Mouse (Mus musculus) limb, embryonic 13.5 days (tissue): ENCODE results near the gene Neil1. TPM values are rescaled to one million over a fixed set of nuclear protein-coding genes. Genes with fewer than 3 reads are reported as not detected.

Experiments used
- ATAC-seq: fragments of 200-750 bp; cut with Nextera tagmentation; 2 replicates; pipeline ENCODE4 v1.8.0; 2017; ENCODE audit warnings: low read depth, moderate number of reproducible peaks, moderate TSS enrichment; ENCODE audit not compliant: low FRiP score
- H3K27ac ChIP-seq: fragments of 300-500 bp; sonication (generic); 2 replicates; pipeline ENCODE4 v1.5.1; 2015; ENCODE audit warnings: inconsistent platforms, mild to moderate bottlenecking, moderate library complexity
- H3K27me3 ChIP-seq: fragments of 300-500 bp; sonication (generic); 2 replicates; pipeline ENCODE4 v1.6.1; 2015; ENCODE audit warnings: mild to moderate bottlenecking, inconsistent platforms
- H3K36me3 ChIP-seq: fragments of 300-500 bp; sonication (generic); 2 replicates; pipeline ENCODE4 v1.6.1; 2015; ENCODE audit warnings: inconsistent platforms, mild to moderate bottlenecking, moderate library complexity
- H3K4me1 ChIP-seq: fragments of 300-500 bp; sonication (generic); 2 replicates; pipeline ENCODE4 v1.6.1; 2015; ENCODE audit warnings: inconsistent platforms
- H3K4me2 ChIP-seq: fragments of 300-500 bp; sonication (generic); replicated peaks from 2 replicates; pipeline ENCODE4 v1.6.1; 2015; ENCODE audit warnings: inconsistent platforms, mild to moderate bottlenecking, moderate library complexity
- H3K4me3 ChIP-seq: fragments of 300-500 bp; sonication (generic); 2 replicates; pipeline ENCODE4 v1.5.1; 2015; ENCODE audit warnings: moderate library complexity, mild to moderate bottlenecking, inconsistent platforms
- H3K9ac ChIP-seq: fragments of 300-500 bp; sonication (generic); 2 replicates; pipeline ENCODE4 v1.6.1; 2015; ENCODE audit warnings: mild to moderate bottlenecking, inconsistent platforms
- H3K9me3 ChIP-seq: fragments of 300-500 bp; sonication (generic); 2 replicates; pipeline ENCODE4 v1.6.1; 2016; ENCODE audit warnings: inconsistent platforms
- WGBS: fragments of 180-500 bp; shearing (Covaris S2); methylation state at CpG from one replicate; pipeline ENCODE4 v1.1.7; 2015; 5-methylcytosine and 5-hydroxymethylcytosine counted together
- polyA plus RNA-seq: library from polyadenylated mRNA; unstranded; fragments of >200 nt; fragmentation: Nextera tagmentation; extraction: Ambion mirVana; gene quantifications from 2 replicates; pipeline ENCODE4 v1.2.1, GENCODE M21; 2015

Gene Neil1
- polyA plus RNA-seq, 1 experiment from 2014 or later, result 9.5 TPM

GRCm38 (mm10) chr9:57152331-57152730 lies 4.2 kb upstream of the Neil1 start:
- ATAC-seq, result no peak
- Histone ChIP-seq H3K4me3 (no peak overlapping the region), H3K9ac (no peak overlapping the region), H3K36me3 (peaks cover 16% of the 10 kb centered on the region), H3K9me3 (no peaks in the 10 kb centered on the region), H3K4me1 (peaks cover 16% of the 10 kb centered on the region), H3K27me3 (no peaks in the 10 kb centered on the region), H3K27ac (no peak overlapping the region), H3K4me2 (no peak overlapping the region)
- WGBS, result 34% methylated on average over 6 of the region's 6 CpGs

GRCm38 (mm10) chr9:57150192-57150591 lies 2.1 kb upstream of the Neil1 start:
- H3K27ac ChIP-seq, result no peak overlapping the region
- H3K4me1 ChIP-seq, result peaks cover 17% of the 10 kb centered on the region
- H3K9ac ChIP-seq, result no peak overlapping the region
- peaks cover 10% of the 10 kb centered on the region for H3K36me3 ChIP-seq
- no peak overlapping the region for H3K4me3 ChIP-seq
- no peaks in the 10 kb centered on the region for H3K9me3 ChIP-seq
- no peaks in the 10 kb centered on the region for H3K27me3 ChIP-seq
- 79% methylated on average over 5 of the region's 5 CpGs for WGBS
- no peak for ATAC-seq
- no peak overlapping the region for H3K4me2 ChIP-seq

GRCm38 (mm10) chr9:57149021-57149420 lies 916 bp upstream of the Neil1 start:
- H3K36me3 ChIP-seq, result peaks cover 9% of the 10 kb centered on the region
- peaks cover 17% of the 10 kb centered on the region for H3K4me1 ChIP-seq
- no peaks in the 10 kb centered on the region for H3K27me3 ChIP-seq
- WGBS, result 69% methylated on average over 6 of the region's 6 CpGs
- ATAC-seq, result no peak
- no peak overlapping the region for H3K27ac ChIP-seq
- no peaks in the 10 kb centered on the region for H3K9me3 ChIP-seq
- H3K9ac ChIP-seq, result peak overlapping the region; percentile 82
- peak overlapping the region; percentile 59 for H3K4me3 ChIP-seq
- H3K4me2 ChIP-seq, result peak overlapping the region; percentile 82

GRCm38 (mm10) chr9:57147205-57148143 lies 631 bp downstream of the Neil1 start:
- Histone ChIP-seq H3K27ac (peak overlapping the region; percentile 89), H3K9me3 (no peaks in the 10 kb centered on the region), H3K36me3 (peaks cover 24% of the 10 kb centered on the region), H3K4me3 (peak overlapping the region; percentile 59), H3K9ac (peak overlapping the region; percentile 82), H3K4me1 (peaks cover 17% of the 10 kb centered on the region), H3K4me2 (peak overlapping the region; percentile 82), H3K27me3 (no peaks in the 10 kb centered on the region)
- 9% methylated on average over 19 of the region's 19 CpGs for WGBS
- peak; percentile 17; the same call in 1 of the 2 replicates for ATAC-seq

DNA sequence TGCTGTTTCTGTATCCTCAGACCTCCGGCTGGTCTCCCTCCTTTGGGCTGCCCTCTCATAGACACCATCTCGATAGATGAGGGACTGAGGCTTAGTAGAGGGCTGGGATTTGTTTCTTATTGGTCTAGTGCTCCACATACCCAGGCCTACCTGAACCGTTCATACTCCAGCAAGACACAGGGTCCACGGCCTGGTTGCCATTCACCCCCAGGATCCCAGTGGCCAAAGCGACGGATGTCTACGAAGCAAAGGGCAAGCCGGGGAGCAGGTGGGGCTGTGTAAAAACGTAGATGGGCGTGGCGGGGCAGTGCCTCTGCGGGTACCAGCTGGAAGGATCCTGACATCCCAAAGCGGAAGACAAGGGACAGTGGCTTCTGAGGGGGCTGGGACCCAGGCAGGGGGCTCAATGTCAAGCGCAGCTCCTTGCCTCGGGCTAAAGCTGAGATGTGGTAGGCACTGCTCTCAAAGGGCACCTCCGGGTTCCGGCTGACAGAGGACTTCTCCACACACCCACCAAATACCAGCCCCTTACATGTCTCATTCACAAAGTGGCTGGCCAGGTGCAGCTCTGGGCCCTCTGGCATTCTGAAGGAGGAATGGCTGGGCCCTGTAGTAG lies 1.5 kb downstream of the Neil1 start:
- ATAC-seq, result no peak
- Histone ChIP-seq H3K27me3 (no peaks in the 10 kb centered on the region), H3K9ac (peak overlapping the region; percentile 82; the same call in 1 of the 2 replicates), H3K27ac (no peak overlapping the region), H3K4me3 (no peak overlapping the region), H3K9me3 (no peaks in the 10 kb centered on the region), H3K4me2 (peak overlapping the region; percentile 82; the same call in 1 of the 2 replicates), H3K4me1 (peaks cover 17% of the 10 kb centered on the region), H3K36me3 (peaks cover 33% of the 10 kb centered on the region)
- WGBS, result 85% methylated on average over 17 of the region's 17 CpGs

GRCm38 (mm10) chr9:57144830-57145229 lies 3.3 kb downstream of the Neil1 start:
- Histone ChIP-seq H3K27ac (no peak overlapping the region), H3K4me1 (peaks cover 17% of the 10 kb centered on the region), H3K4me2 (no peak overlapping the region), H3K9me3 (no peaks in the 10 kb centered on the region), H3K9ac (no peak overlapping the region), H3K36me3 (peaks cover 51% of the 10 kb centered on the region), H3K27me3 (no peaks in the 10 kb centered on the region), H3K4me3 (no peak overlapping the region)
- ATAC-seq, result no peak
- WGBS, result 96% methylated on average over 8 of the region's 8 CpGs

- no peaks in the 10 kb centered on the region for H3K9me3 ChIP-seq
- H3K4me2 ChIP-seq, result no peak overlapping the region
- no peaks in the 10 kb centered on the region for H3K27me3 ChIP-seq
- H3K4me3 ChIP-seq, result no peak overlapping the region
- peaks cover 67% of the 10 kb centered on the region for H3K36me3 ChIP-seq
- no peak for ATAC-seq
- 88% methylated on average over 11 of the region's 11 CpGs for WGBS
- H3K27ac ChIP-seq, result no peak overlapping the region
- peaks cover 11% of the 10 kb centered on the region for H3K4me1 ChIP-seq
- H3K9ac ChIP-seq, result no peak overlapping the region
These were observed 4.9 kb downstream of the Neil1 start for GRCm38 (mm10) chr9:57143212-57143611.

DNA sequence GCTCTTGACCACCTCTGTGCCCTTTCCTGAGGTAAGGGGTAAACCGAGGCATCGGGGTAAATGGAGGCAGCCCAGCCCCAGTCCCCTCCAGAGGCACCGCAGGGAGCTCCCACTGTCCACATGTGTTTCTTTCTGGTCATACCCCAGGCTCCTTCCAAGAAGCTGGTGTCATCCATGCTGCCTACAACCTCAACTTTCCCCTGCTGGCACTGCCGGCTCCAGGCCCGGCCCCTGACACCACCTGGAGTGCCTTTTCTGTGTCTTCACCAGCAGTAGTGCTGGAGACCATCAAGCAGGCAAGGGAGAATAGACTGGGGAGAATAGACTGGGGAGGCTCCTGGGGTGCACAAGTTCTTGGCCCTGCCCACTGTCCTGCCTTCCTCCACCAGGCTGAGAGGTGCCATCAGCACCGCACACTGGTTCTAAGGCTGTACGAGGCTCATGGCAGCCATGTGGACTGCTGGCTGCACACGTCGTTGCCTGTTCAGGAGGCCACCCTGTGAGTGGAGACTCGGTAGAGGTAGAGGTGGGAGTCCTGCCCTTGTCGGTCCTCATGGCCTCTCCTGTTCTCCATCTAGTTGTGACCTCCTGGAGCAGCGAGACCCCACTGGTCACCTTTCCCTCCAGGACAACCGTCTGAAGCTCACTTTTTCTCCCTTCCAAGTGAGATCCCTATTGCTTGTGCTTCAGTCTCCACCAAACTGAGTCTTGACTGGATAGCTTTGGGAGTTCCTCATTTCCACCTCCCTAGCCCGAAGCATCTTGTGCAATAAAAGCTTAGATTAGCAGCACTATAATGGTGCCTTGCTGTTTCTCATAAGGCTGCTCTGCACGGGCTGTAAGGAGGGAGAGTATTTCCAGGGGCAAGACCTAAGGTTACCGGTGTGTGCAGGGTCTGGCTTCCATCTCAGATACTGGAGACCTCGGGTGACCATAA lies 6.4 kb downstream of the Neil1 start:
- no peak for ATAC-seq
- H3K4me2 ChIP-seq, result no peak overlapping the region
- no peak overlapping the region for H3K9ac ChIP-seq
- no peaks in the 10 kb centered on the region for H3K27me3 ChIP-seq
- H3K4me1 ChIP-seq, result peaks cover 3% of the 10 kb centered on the region
- H3K27ac ChIP-seq, result no peak overlapping the region
- 88% methylated on average over 17 of the region's 17 CpGs for WGBS
- peaks cover 82% of the 10 kb centered on the region for H3K36me3 ChIP-seq
- H3K9me3 ChIP-seq, result no peaks in the 10 kb centered on the region
- no peak overlapping the region for H3K4me3 ChIP-seq

DNA sequence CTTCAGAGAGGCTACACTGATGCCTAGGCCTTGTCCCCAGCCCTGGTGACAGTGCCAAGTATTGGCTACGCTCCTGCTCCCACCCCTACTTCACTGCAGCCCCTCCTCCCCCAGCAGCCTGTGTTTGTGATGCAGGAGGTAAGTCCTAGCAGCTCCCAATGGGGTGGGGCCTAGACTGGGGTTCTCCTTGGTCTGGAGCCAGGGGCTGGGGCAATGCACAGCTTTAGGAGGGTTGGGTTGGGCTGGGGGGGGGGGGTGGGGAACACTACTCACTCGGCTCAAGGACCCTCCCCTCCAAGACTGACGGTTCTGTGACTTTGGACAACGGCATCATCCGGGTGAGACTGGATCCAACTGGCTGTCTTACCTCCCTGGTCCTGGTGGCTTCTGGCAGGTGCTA lies 8.5 kb downstream of the Neil1 start:
- Histone ChIP-seq H3K9ac (no peak overlapping the region), H3K27ac (no peak overlapping the region), H3K4me3 (no peak overlapping the region), H3K4me1 (no peaks in the 10 kb centered on the region), H3K36me3 (peaks cover 98% of the 10 kb centered on the region), H3K27me3 (no peaks in the 10 kb centered on the region), H3K4me2 (no peak overlapping the region), H3K9me3 (no peaks in the 10 kb centered on the region)
- 95% methylated on average over 5 of the region's 5 CpGs for WGBS
- no peak for ATAC-seq

GRCm38 (mm10) chr9:57139110-57139509 lies 9.0 kb downstream of the Neil1 start:
- Histone ChIP-seq H3K27ac (no peak overlapping the region), H3K36me3 (peaks cover 98% of the 10 kb centered on the region), H3K4me3 (no peak overlapping the region), H3K27me3 (no peaks in the 10 kb centered on the region), H3K4me1 (no peaks in the 10 kb centered on the region), H3K9ac (no peak overlapping the region), H3K9me3 (no peaks in the 10 kb centered on the region), H3K4me2 (no peak overlapping the region)
- ATAC-seq, result no peak
- 93% methylated on average over 9 of the region's 9 CpGs for whole genome bisulfite sequencing

GRCm38 (mm10) chr9:57138507-57138906 lies 9.6 kb downstream of the Neil1 start:
- Histone ChIP-seq H3K27me3 (no peaks in the 10 kb centered on the region), H3K4me2 (no peak overlapping the region), H3K4me1 (no peaks in the 10 kb centered on the region), H3K9me3 (no peaks in the 10 kb centered on the region), H3K36me3 (peaks cover 94% of the 10 kb centered on the region), H3K27ac (no peak overlapping the region), H3K4me3 (no peak overlapping the region), H3K9ac (no peak overlapping the region)
- WGBS, result 90% methylated on average over 6 of the region's 6 CpGs
- ATAC-seq, result no peak
